Mouse (Mus musculus): ENCODE results near the gene Igsf9. TPM values are rescaled to one million over a fixed set of nuclear protein-coding genes. Genes with fewer than 3 reads are reported as not detected.
A peak's percentile ranks its signal among the peaks of the same experiment; 100 is the strongest.

Igsf9 gene
- polyA plus RNA-seq, 1 experiment from 2014 or later = 102 TPM

- WGBS = 82% methylated on average over 23 of the region's 23 CpGs
- no peak overlapping the region for H3K4me3 ChIP-seq (replicated peaks)
- no peak for ATAC-seq (ENCODE audit: low FRiP score)
- H3K4me1 ChIP-seq = peaks cover 13% of the 10 kb centered on the region
- no peaks in the 10 kb centered on the region for H3K9me3 ChIP-seq
- no peak overlapping the region for H3K4me2 ChIP-seq
- H3K27ac ChIP-seq = no peak overlapping the region
- H3K27me3 ChIP-seq = peaks cover 22% of the 10 kb centered on the region
- no peaks in the 10 kb centered on the region for H3K36me3 ChIP-seq (replicated peaks)
- no peak overlapping the region for H3K9ac ChIP-seq
Measured at GRCm38 (mm10) chr1:172526380-172527081, 44.9 kb downstream of the Igsf9 start.

GRCm38 (mm10) chr1:172527431-172527830 lies 45.8 kb downstream of the Igsf9 start:
- H3K27ac ChIP-seq = no peak overlapping the region
- H3K9me3 ChIP-seq = no peaks in the 10 kb centered on the region
- no peak for ATAC-seq (ENCODE audit: low FRiP score)
- H3K36me3 ChIP-seq (replicated peaks) = no peaks in the 10 kb centered on the region
- H3K4me3 ChIP-seq (replicated peaks) = no peak overlapping the region
- H3K4me2 ChIP-seq = no peak overlapping the region
- peaks cover 24% of the 10 kb centered on the region for H3K27me3 ChIP-seq
- H3K9ac ChIP-seq = no peak overlapping the region
- H3K4me1 ChIP-seq = peaks cover 20% of the 10 kb centered on the region
- 92% methylated on average over 10 of the region's 10 CpGs for WGBS

DNA sequence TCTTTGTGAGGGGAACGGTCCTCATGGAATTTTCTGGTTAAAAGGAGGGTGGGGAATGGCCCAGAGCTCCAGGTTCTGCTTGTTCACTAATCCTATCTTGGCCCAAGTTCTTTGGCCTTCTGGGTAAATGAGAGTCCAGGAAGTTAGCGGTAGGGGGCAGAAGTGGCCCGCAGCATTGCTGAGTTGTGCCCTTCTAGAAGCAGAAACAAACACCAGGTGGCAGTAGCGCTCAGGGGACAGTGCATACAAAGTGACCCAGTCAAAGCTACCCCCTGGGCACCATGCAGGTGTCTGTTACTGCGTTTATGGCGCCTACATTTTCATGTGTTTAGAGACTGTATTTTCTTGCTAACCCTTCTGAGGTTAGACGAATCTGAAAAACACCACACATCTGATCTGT lies 47.1 kb downstream of the Igsf9 start:
- H3K4me1 ChIP-seq = peaks cover 25% of the 10 kb centered on the region
- no peak overlapping the region for H3K4me2 ChIP-seq
- WGBS = 6% methylated on average over 7 of the region's 7 CpGs
- H3K4me3 ChIP-seq (replicated peaks) = no peak overlapping the region
- no peak overlapping the region for H3K27ac ChIP-seq
- peak; percentile 78 for ATAC-seq (ENCODE audit: low FRiP score)
- H3K9ac ChIP-seq = no peak overlapping the region
- H3K27me3 ChIP-seq = peaks cover 29% of the 10 kb centered on the region
- H3K36me3 ChIP-seq (replicated peaks) = no peaks in the 10 kb centered on the region
- H3K9me3 ChIP-seq = no peaks in the 10 kb centered on the region

- peaks cover 33% of the 10 kb centered on the region for H3K27me3 ChIP-seq
- 0 out of 2 replicates have a peak, but pooled peaks have one; percentile 3 for ATAC-seq (ENCODE audit: low FRiP score)
- no peaks in the 10 kb centered on the region for H3K36me3 ChIP-seq (replicated peaks)
- H3K27ac ChIP-seq = no peak overlapping the region
- peaks cover 25% of the 10 kb centered on the region for H3K4me1 ChIP-seq
- H3K4me3 ChIP-seq (replicated peaks) = no peak overlapping the region
- H3K9me3 ChIP-seq = no peaks in the 10 kb centered on the region
- no peak overlapping the region for H3K4me2 ChIP-seq
- 36% methylated on average over 8 of the region's 8 CpGs for WGBS
- H3K9ac ChIP-seq = no peak overlapping the region
Measured at GRCm38 (mm10) chr1:172530544-172531220, 49.1 kb downstream of the Igsf9 start.

GRCm38 (mm10) chr1:172532551-172532950 lies 51.0 kb downstream of the Igsf9 start:
- peaks cover 28% of the 10 kb centered on the region for H3K27me3 ChIP-seq
- no peaks in the 10 kb centered on the region for H3K36me3 ChIP-seq (replicated peaks)
- peaks cover 25% of the 10 kb centered on the region for H3K4me1 ChIP-seq
- H3K27ac ChIP-seq = no peak overlapping the region
- peak overlapping the region; percentile 22 for H3K4me3 ChIP-seq (replicated peaks)
- ATAC-seq (ENCODE audit: low FRiP score) = peak; percentile 47
- no peaks in the 10 kb centered on the region for H3K9me3 ChIP-seq
- H3K9ac ChIP-seq = no peak overlapping the region
- WGBS = 0% methylated on average over 13 of the region's 13 CpGs
- H3K4me2 ChIP-seq = peak overlapping the region; percentile 46

- Histone ChIP-seq H3K9ac (no peak overlapping the region), H3K27me3 (0 out of 2 replicates have a peak, but pooled peaks cover 24% of the 10 kb centered on the region), H3K4me1 (peaks cover 34% of the 10 kb centered on the region), H3K36me3 (replicated peaks) (no peaks in the 10 kb centered on the region), H3K4me3 (replicated peaks) (no peak overlapping the region), H3K4me2 (no peak overlapping the region), H3K9me3 (no peaks in the 10 kb centered on the region), H3K27ac (no peak overlapping the region)
- ATAC-seq (ENCODE audit: low FRiP score) = no peak
- WGBS = 85% methylated on average over 16 of the region's 16 CpGs
Measured at GRCm38 (mm10) chr1:172535116-172535515, 53.5 kb downstream of the Igsf9 start.

DNA sequence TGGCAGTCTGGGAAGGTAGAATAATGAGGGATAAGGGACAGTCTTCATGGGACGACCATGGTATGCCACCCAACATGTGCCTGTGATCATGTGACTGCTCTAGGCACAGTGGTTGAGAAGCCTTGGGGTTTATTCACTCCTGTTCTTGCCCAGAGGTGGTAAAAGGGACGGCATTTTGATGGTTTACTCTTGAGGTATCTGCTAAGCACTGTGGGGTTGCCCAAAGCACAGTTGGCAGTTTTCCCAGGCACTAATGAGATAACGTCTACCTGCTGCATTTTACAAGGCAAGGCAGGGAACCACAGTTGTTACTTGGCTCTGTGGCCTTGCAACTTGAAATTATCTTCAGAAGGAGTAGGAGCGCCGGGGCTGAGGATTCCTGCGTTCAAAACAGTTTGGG lies 58.2 kb downstream of the Igsf9 start:
- H3K4me1 ChIP-seq = peaks cover 14% of the 10 kb centered on the region; the same call in 1 of the 2 replicates
- no peaks in the 10 kb centered on the region for H3K36me3 ChIP-seq (replicated peaks)
- H3K27ac ChIP-seq = no peak overlapping the region
- WGBS = 50% methylated on average over 6 of the region's 6 CpGs
- no peaks in the 10 kb centered on the region for H3K9me3 ChIP-seq
- H3K27me3 ChIP-seq = no peaks in the 10 kb centered on the region
- H3K4me2 ChIP-seq = no peak overlapping the region
- no peak for ATAC-seq (ENCODE audit: low FRiP score)
- no peak overlapping the region for H3K9ac ChIP-seq
- H3K4me3 ChIP-seq (replicated peaks) = no peak overlapping the region

- ATAC-seq (ENCODE audit: low FRiP score) = no peak
- Histone ChIP-seq H3K4me3 (replicated peaks) (no peak overlapping the region), H3K9me3 (no peaks in the 10 kb centered on the region), H3K9ac (no peak overlapping the region), H3K27me3 (no peaks in the 10 kb centered on the region), H3K4me2 (no peak overlapping the region), H3K4me1 (peaks cover 14% of the 10 kb centered on the region; the same call in 1 of the 2 replicates), H3K36me3 (replicated peaks) (no peaks in the 10 kb centered on the region), H3K27ac (peak overlapping the region; percentile 5; the same call in 1 of the 2 replicates)
- WGBS = 45% methylated on average over 11 of the region's 11 CpGs
Measured at GRCm38 (mm10) chr1:172540283-172540820, 58.8 kb downstream of the Igsf9 start.

- H3K4me3 ChIP-seq (replicated peaks) = no peak overlapping the region
Measured at GRCm38 (mm10) chr1:172546062-172546461, 64.5 kb downstream of the Igsf9 start.

More at GRCm38 (mm10) chr1:172546062-172546461, 64.5 kb downstream of the Igsf9 start:
- no peak overlapping the region for H3K9ac ChIP-seq
- WGBS = 91% methylated on average over 4 of the region's 4 CpGs
- no peaks in the 10 kb centered on the region for H3K36me3 ChIP-seq (replicated peaks)
- H3K4me1 ChIP-seq = peaks cover 19% of the 10 kb centered on the region
- H3K4me2 ChIP-seq = no peak overlapping the region
- no peak overlapping the region for H3K27ac ChIP-seq
- ATAC-seq (ENCODE audit: low FRiP score) = no peak
- H3K27me3 ChIP-seq = peaks cover 7% of the 10 kb centered on the region; the same call in 1 of the 2 replicates
- no peaks in the 10 kb centered on the region for H3K9me3 ChIP-seq

Other genes with a start within 250 kb of the Igsf9 start
- gene Atp1a4, start 223.4 kb upstream of the Igsf9 start, polyA plus RNA-seq (2016; fragmentation: Nextera tagmentation; extraction: Ambion mirVana) = 0.05 and 0.06 TPM in 2 replicates
- gene Igsf8, start 220.1 kb upstream of the Igsf9 start, polyA plus RNA-seq (2016; fragmentation: Nextera tagmentation; extraction: Ambion mirVana) = 122 and 127 TPM in 2 replicates
- 9.5 and 10.8 TPM in 2 replicates for gene Atp1a2, start 183.7 kb upstream of the Igsf9 start, polyA plus RNA-seq (2016; fragmentation: Nextera tagmentation; extraction: Ambion mirVana)
- 2.5 and 2.8 TPM in 2 replicates for gene Kcnj9, start 152.5 kb upstream of the Igsf9 start, polyA plus RNA-seq (2016; fragmentation: Nextera tagmentation; extraction: Ambion mirVana)
- gene Kcnj10, start 140.6 kb upstream of the Igsf9 start, polyA plus RNA-seq (2016; fragmentation: Nextera tagmentation; extraction: Ambion mirVana) = 0.93 and 1.2 TPM in 2 replicates
- gene Pigm, start 105.2 kb upstream of the Igsf9 start, polyA plus RNA-seq (2016; fragmentation: Nextera tagmentation; extraction: Ambion mirVana) = 10.9 and 11.5 TPM in 2 replicates
- gene Slamf9, start 6.4 kb upstream of the Igsf9 start, polyA plus RNA-seq (2016; fragmentation: Nextera tagmentation; extraction: Ambion mirVana) = 0.15 TPM in 1 of 2 replicates, not detected in the other
- 40.0 and 45.7 TPM in 2 replicates for gene Tagln2, start 18.3 kb downstream of the Igsf9 start, polyA plus RNA-seq (2016; fragmentation: Nextera tagmentation; extraction: Ambion mirVana)
- gene Cfap45, start 39.0 kb downstream of the Igsf9 start, polyA plus RNA-seq (2016; fragmentation: Nextera tagmentation; extraction: Ambion mirVana) = 1.2 and 2.6 TPM in 2 replicates
- gene Vsig8, start 74.2 kb downstream of the Igsf9 start, polyA plus RNA-seq (2016; fragmentation: Nextera tagmentation; extraction: Ambion mirVana) = 0.28 TPM in 1 of 2 replicates, not detected in the other
- gene Slamf8, start 108.8 kb downstream of the Igsf9 start, polyA plus RNA-seq (2016; fragmentation: Nextera tagmentation; extraction: Ambion mirVana) = not detected in 2 replicates
- 0.24 TPM in 1 of 2 replicates, not detected in the other for gene Fcrl6, start 120.8 kb downstream of the Igsf9 start, polyA plus RNA-seq (2016; fragmentation: Nextera tagmentation; extraction: Ambion mirVana)
- gene Dusp23, start 151.2 kb downstream of the Igsf9 start, polyA plus RNA-seq (2016; fragmentation: Nextera tagmentation; extraction: Ambion mirVana) = 4.6 and 6.1 TPM in 2 replicates
- not detected in 2 replicates for gene Crp, start 216.3 kb downstream of the Igsf9 start, polyA plus RNA-seq (2016; fragmentation: Nextera tagmentation; extraction: Ambion mirVana)

Data from forebrain, embryonic 12.5 days (tissue).